In genomic region chr8:111968991-111969390, GRCm38 (mm10) we compare ENCODE assay signal across 17 mouse cellular contexts. TPM values are rescaled to one million over a fixed set of nuclear protein-coding genes. Genes with fewer than 3 reads are reported as not detected.
DNase-seq lines count a peak whose midpoint lies in the region; ATAC-seq lines count a peak whose summit lies in the region.
"Had no signal": no experiment of that assay in that cellular context is flagged by ENCODE, and none has a peak within 500 bp of the region (broad histone marks: within the 10 kb centered on the region; RNA-seq: fewer than 3 reads in every experiment).

No protein-coding gene starts in this region.

- no peak for ATAC-seq in granulocyte monocyte progenitor cell, adult 5-6 weeks (replicated peaks; ENCODE audit: poor library complexity, severe bottlenecking)
- ATAC-seq: CD4-positive, CD25-positive, alpha-beta regulatory T cell, adult 4 months; forebrain, embryonic 13.5 days; forebrain, embryonic 16.5 days had no signal

- DNase-seq in ovary, adult 18-20 months (ENCODE audit: low spot score): peak; percentile 10
- DNase-seq in ovary, postnatal 14 days (ENCODE audit: low spot score): no peak
- DNase-seq in ES-CJ7 (ENCODE audit: low read depth, low spot score): peak; percentile 85
- peak; percentile 82 for DNase-seq in R1 (ENCODE audit: low read depth, low spot score)
- DNase-seq in retina, embryonic 14.5 days (ENCODE audit: low spot score): no peak
- DNase-seq: adrenal gland, postnatal 10 days; adrenal gland, postnatal 36 days; cerebellum, adult 18-20 months; cerebellum, adult 9-10 months; cerebellum, postnatal 14 days; gastrocnemius, postnatal 10 days; gastrocnemius, postnatal 36 days; heart, adult 11 months had no signal

RNA-seq across cellular contexts. Expression of gene Adat1, which starts 23.1 kb away (rescaled TPM):
- 8.5 and 12.7 TPM in 2 replicates for total RNA-seq in granulocyte monocyte progenitor cell, adult 5-6 weeks (2014; fragmentation: Nextera tagmentation)
- 5.7 and 6.1 TPM in 2 replicates for total RNA-seq in granulocyte monocyte progenitor cell, adult 5-6 weeks (2017)

RNA-seq across cellular contexts. Expression of gene Gabarapl2, which starts 28.5 kb away (rescaled TPM):
- 54.4 and 78.4 TPM in 2 replicates for total RNA-seq in granulocyte monocyte progenitor cell, adult 5-6 weeks (2014; fragmentation: Nextera tagmentation)
- total RNA-seq in granulocyte monocyte progenitor cell, adult 5-6 weeks (2017): 23.3 and 26.8 TPM in 2 replicates

RNA-seq across cellular contexts. Expression of gene Tmem231, which starts 35.3 kb away (rescaled TPM):
- total RNA-seq in granulocyte monocyte progenitor cell, adult 5-6 weeks (2014; fragmentation: Nextera tagmentation): not detected in 2 replicates
- total RNA-seq in granulocyte monocyte progenitor cell, adult 5-6 weeks (2017): not detected in 2 replicates

RNA-seq across cellular contexts. Expression of gene Kars, which starts 42.1 kb away (rescaled TPM):
- total RNA-seq in granulocyte monocyte progenitor cell, adult 5-6 weeks (2014; fragmentation: Nextera tagmentation): 164 and 178 TPM in 2 replicates
- total RNA-seq in granulocyte monocyte progenitor cell, adult 5-6 weeks (2017): 186 and 197 TPM in 2 replicates

RNA-seq across cellular contexts. Expression of gene Terf2ip, which starts 42.2 kb away (rescaled TPM):
- total RNA-seq in granulocyte monocyte progenitor cell, adult 5-6 weeks (2014; fragmentation: Nextera tagmentation): 4.1 and 10.8 TPM in 2 replicates
- total RNA-seq in granulocyte monocyte progenitor cell, adult 5-6 weeks (2017): 9.4 and 14.6 TPM in 2 replicates

Comparison
In these comparisons a context has a peak if more than half of its experiments do, and no peak if none do; other contexts are left out.
1. DNase-seq: peak in ovary, adult 18-20 months (single experiment), ES-CJ7 (single experiment) and R1 (single experiment); none in ovary, postnatal 14 days (single experiment) and retina, embryonic 14.5 days (single experiment).